In the genomic region with DNA sequence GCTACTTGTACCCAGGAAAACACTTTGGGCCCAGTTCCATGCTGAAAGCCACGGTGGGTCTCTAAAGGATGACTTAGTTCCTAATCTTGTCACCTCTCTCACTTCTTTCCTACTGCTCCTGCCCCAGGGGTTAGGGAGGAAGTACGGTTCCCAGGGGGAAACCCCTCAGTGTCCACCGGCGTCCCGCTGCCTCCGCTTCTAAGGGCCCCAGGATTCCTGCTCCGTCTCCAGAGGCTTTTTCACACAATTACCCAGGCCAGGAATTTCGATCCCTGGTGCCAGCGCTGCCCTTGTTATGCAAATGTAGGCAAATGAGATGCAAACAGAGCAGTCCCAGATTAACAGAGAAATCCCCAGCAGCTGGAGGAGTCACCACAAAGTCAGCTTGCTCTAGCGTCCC, we compare ENCODE assay signal across 15 mouse cellular contexts. TPM values are rescaled to one million over a fixed set of nuclear protein-coding genes. Genes with fewer than 3 reads are reported as not detected.
A peak's percentile ranks its signal among the peaks of the same experiment; 100 is the strongest.
DNase-seq lines count a peak whose midpoint lies in the region; ATAC-seq and TF ChIP-seq lines count a peak whose summit lies in the region.
"Had no signal": no experiment of that assay in that cellular context is flagged by ENCODE, and none has a peak within 500 bp of the region (broad histone marks: within the 10 kb centered on the region; RNA-seq: fewer than 3 reads in every experiment).

No protein-coding gene starts in this region.

- no peaks in the 10 kb centered on the region for H3K36me3 ChIP-seq in hindbrain, embryonic 14.5 days (replicated peaks; ENCODE audit: control insufficient read depth, insufficient read depth)
- H3K36me3 ChIP-seq in neural tube, embryonic 12.5 days = no peaks in the 10 kb centered on the region
- H3K36me3 ChIP-seq: embryonic facial prominence, embryonic 15.5 days had no signal

- TF ChIP-seq CTCF in cortical plate, adult 2 months (IDR thresholded peaks at IDR 0.05; ENCODE audit: extremely low read depth, insufficient read depth, low read length) = no peak

- 0 out of 2 replicates have a peak overlapping the region, but pooled peaks have one; percentile 4 for H3K4me2 ChIP-seq in hindbrain, embryonic 14.5 days (replicated peaks)
- peak overlapping the region; percentile 43 for H3K4me2 ChIP-seq in neural tube, embryonic 12.5 days (replicated peaks)
- H3K4me2 ChIP-seq: embryonic facial prominence, embryonic 15.5 days had no signal

- peaks cover 6% of the 10 kb centered on the region for H3K4me1 ChIP-seq in cortical plate, adult 2 months (ENCODE audit: control insufficient read depth, insufficient read depth, low read length)
- peaks cover 32% of the 10 kb centered on the region for H3K4me1 ChIP-seq in hindbrain, embryonic 14.5 days (replicated peaks; ENCODE audit: control insufficient read depth, insufficient read depth, low read length)
- peaks cover 53% of the 10 kb centered on the region for H3K4me1 ChIP-seq in neural tube, embryonic 12.5 days

- intact Hi-C loops in left cerebral cortex, postnatal 4 days (cut with DNase I) = no loop called here

- peak overlapping the region; percentile 3; the same call in 1 of the 2 replicates for H3K27ac ChIP-seq in cortical plate, adult 2 months (ENCODE audit: insufficient read depth, low read length)
- peak overlapping the region; percentile 84 for H3K27ac ChIP-seq in hindbrain, embryonic 14.5 days
- H3K27ac ChIP-seq in neural tube, embryonic 12.5 days = peak overlapping the region; percentile 53
- H3K27ac ChIP-seq: embryonic facial prominence, embryonic 15.5 days had no signal

- H3K9ac ChIP-seq in hindbrain, embryonic 14.5 days = no peak overlapping the region
- no peak overlapping the region for H3K9ac ChIP-seq in neural tube, embryonic 12.5 days
- H3K9ac ChIP-seq: embryonic facial prominence, embryonic 15.5 days had no signal

- no peak overlapping the region for H3K4me3 ChIP-seq in cortical plate, adult 2 months (ENCODE audit: insufficient read depth, low read length)
- no peak overlapping the region for H3K4me3 ChIP-seq in hindbrain, embryonic 14.5 days (replicated peaks; ENCODE audit: low read length)
- H3K4me3 ChIP-seq in neural tube, embryonic 12.5 days = no peak overlapping the region
- H3K4me3 ChIP-seq: embryonic facial prominence, embryonic 15.5 days; myocyte had no signal

- ATAC-seq in hindbrain, embryonic 14.5 days (ENCODE audit: low FRiP score) = no peak
- peak; percentile 33 for ATAC-seq in neural tube, embryonic 12.5 days (ENCODE audit: low FRiP score, low read depth)

- H3K9me3 ChIP-seq in hindbrain, embryonic 14.5 days (ENCODE audit: control insufficient read depth, low read length) = no peaks in the 10 kb centered on the region
- H3K9me3 ChIP-seq in neural tube, embryonic 12.5 days = no peaks in the 10 kb centered on the region
- H3K9me3 ChIP-seq: embryonic facial prominence, embryonic 15.5 days had no signal

- no peaks in the 10 kb centered on the region for H3K27me3 ChIP-seq in hindbrain, embryonic 14.5 days (ENCODE audit: control insufficient read depth, insufficient read depth, low read length)
- 0 out of 2 replicates have a peak, but pooled peaks cover 10% of the 10 kb centered on the region for H3K27me3 ChIP-seq in neural tube, embryonic 12.5 days (replicated peaks)

- TF ChIP-seq POLR2A in cortical plate, adult 2 months (IDR thresholded peaks at IDR 0.05; ENCODE audit: extremely low read depth, insufficient read depth, low read length) = no peak

- 6% methylated on average over 10 of the region's 10 CpGs for WGBS in hindbrain, embryonic 14.5 days
- WGBS in neural tube, embryonic 12.5 days = 12% methylated on average over 10 of the region's 10 CpGs

- peak; percentile 54 for DNase-seq in left cerebral cortex, postnatal 4 days
- DNase-seq in left cerebral cortex, adult 11 months (ENCODE audit: low spot score) = no peak
- peak; percentile 63 for DNase-seq in hindbrain, embryonic 14.5 days (ENCODE audit: low spot score)
- no peak for DNase-seq in gastrocnemius, postnatal 10 days
- DNase-seq in gastrocnemius, postnatal 25 days = no peak
- DNase-seq in gastrocnemius, adult 18-20 months (ENCODE audit: low spot score) = no peak
- DNase-seq: gastrocnemius, postnatal 14 days; heart, postnatal 14 days; thymus, postnatal 14 days had no signal

RNA-seq across cellular contexts. Expression of a gene that starts 18.5 kb away (rescaled TPM):
- 100 to 1,000 TPM; 235 to 263 TPM for total RNA-seq in left cerebral cortex, postnatal 4 days (2021)
- 306 and 345 TPM in 2 replicates for polyA plus RNA-seq in cortical plate, adult 2 months (2012; rRNA removed)
- 16.9 and 19.0 TPM in 2 replicates for polyA plus RNA-seq in hindbrain, embryonic 14.5 days (2014; fragmentation: Nextera tagmentation; extraction: Ambion mirVana)
- polyA plus RNA-seq in neural tube, embryonic 12.5 days (2016; fragmentation: Nextera tagmentation; extraction: Ambion mirVana) = 9.1 and 11.1 TPM in 2 replicates
- total RNA-seq in gastrocnemius, postnatal 10 days (2021) = 1 to 10 TPM; 2.5 to 2.6 TPM
- under 1 TPM; 0.54 to 0.56 TPM for total RNA-seq in gastrocnemius, postnatal 25 days (2021)
- total RNA-seq in gastrocnemius, adult 18-20 months (2021) = 1 to 10 TPM in 1 of 2 experiments, under 1 TPM in 1; 0.21 to 2.5 TPM

RNA-seq across cellular contexts. Expression of a gene that starts 37.2 kb away (rescaled TPM):
- under 1 TPM in 1 of 2 experiments, not detected in 1; 0.24 TPM for total RNA-seq in left cerebral cortex, postnatal 4 days (2021)
- polyA plus RNA-seq in cortical plate, adult 2 months (2012; rRNA removed) = 0.13 and 0.28 TPM in 2 replicates
- not detected in 2 replicates for polyA plus RNA-seq in hindbrain, embryonic 14.5 days (2014; fragmentation: Nextera tagmentation; extraction: Ambion mirVana)
- not detected in 2 replicates for polyA plus RNA-seq in neural tube, embryonic 12.5 days (2016; fragmentation: Nextera tagmentation; extraction: Ambion mirVana)
- not detected for total RNA-seq in gastrocnemius, postnatal 10 days (2021)
- not detected for total RNA-seq in gastrocnemius, postnatal 25 days (2021)
- not detected for total RNA-seq in gastrocnemius, adult 18-20 months (2021)
- total RNA-seq: gastrocnemius, postnatal 14 days; heart, postnatal 14 days had no signal
- polyA plus RNA-seq: kidney, embryonic 14.5 days; lung, embryonic 16.5 days; myocyte had no signal

Comparison
In these comparisons a context has a peak if more than half of its experiments do, and no peak if none do; other contexts are left out.
1. DNase-seq: peak in left cerebral cortex, postnatal 4 days (single experiment) and hindbrain, embryonic 14.5 days (single experiment); none in left cerebral cortex, adult 11 months (single experiment), gastrocnemius, postnatal 10 days (single experiment), gastrocnemius, postnatal 25 days (single experiment) and gastrocnemius, adult 18-20 months (single experiment).
2. H3K27ac ChIP-seq: peak in every context shown above with its lines; median percentile 84 in hindbrain, embryonic 14.5 days; 53 in neural tube, embryonic 12.5 days; 3 in cortical plate, adult 2 months.
3. RNA of a gene that starts 18.5 kb away (total RNA-seq): 235 to 263 TPM in left cerebral cortex, postnatal 4 days; 2.5 to 2.6 TPM in gastrocnemius, postnatal 10 days, 0.21 to 2.5 TPM in gastrocnemius, adult 18-20 months and 0.54 to 0.56 TPM in gastrocnemius, postnatal 25 days; every median in the first group is over 10 times any median in the second.